Comparison of ENCODE assay signal across 9 mouse cellular contexts in genomic region chr19:44932051-44932450, GRCm38 (mm10). TPM values are rescaled to one million over a fixed set of nuclear protein-coding genes. Genes with fewer than 3 reads are reported as not detected.
DNase-seq lines count a peak whose midpoint lies in the region; ATAC-seq and TF ChIP-seq lines count a peak whose summit lies in the region.
"Had no signal": no experiment of that assay in that cellular context is flagged by ENCODE, and none has a peak within 500 bp of the region (broad histone marks: within the 10 kb centered on the region; RNA-seq: fewer than 3 reads in every experiment).

No protein-coding gene starts in this region.

- TF ChIP-seq CTCF in bone marrow macrophage, adult 2 months (IDR thresholded peaks at IDR 0.05; ENCODE audit: low read depth, low read length): no peak

- H3K4me3 ChIP-seq in heart, embryonic 14.5 days (ENCODE audit: control insufficient read depth in 1 of 2, insufficient read depth in 1 of 2, low read depth in 1 of 2, low read length in 2 of 2): peak overlapping the region; percentile 27 to 98; a peak in 3 of 4 replicates
- H3K4me3 ChIP-seq in bone marrow macrophage, adult 2 months (ENCODE audit: insufficient read depth, low read length): peak overlapping the region; percentile 13
- peak overlapping the region; percentile 96 for H3K4me3 ChIP-seq in hindbrain, embryonic 13.5 days
- peak overlapping the region; percentile 96 for H3K4me3 ChIP-seq in midbrain, embryonic 11.5 days (ENCODE audit: low read depth, low read length)

- H3K36me3 ChIP-seq in heart, embryonic 14.5 days (ENCODE audit: control insufficient read depth, insufficient read depth, low read length): peaks cover 36% of the 10 kb centered on the region
- H3K36me3 ChIP-seq in hindbrain, embryonic 13.5 days: peaks cover 22% of the 10 kb centered on the region
- peaks cover 5% of the 10 kb centered on the region; the same call in 1 of the 2 replicates for H3K36me3 ChIP-seq in midbrain, embryonic 11.5 days (ENCODE audit: control insufficient read depth, insufficient read depth, low read length)

- intact Hi-C loops in heart, postnatal 36 days (cut with DNase I): loop anchor here (5.0 kb wide), 2 partner anchors 75 to 865 kb away; partner anchors contain the start of genes Erlin1, Mrpl43 and Twnk

- peak overlapping the region; percentile 74 for H3K4me2 ChIP-seq in heart, embryonic 14.5 days (ENCODE audit: low read length)
- peak overlapping the region; percentile 65 for H3K4me2 ChIP-seq in hindbrain, embryonic 13.5 days
- peak overlapping the region; percentile 75 for H3K4me2 ChIP-seq in midbrain, embryonic 11.5 days

- no peak for DNase-seq in heart, postnatal 36 days
- no peak for DNase-seq in midbrain, embryonic 11.5 days (ENCODE audit: low spot score, missing footprints)
- no peak for DNase-seq in thymus, postnatal 4 days
- no peak for DNase-seq in thymus, postnatal 0 days (ENCODE audit: low spot score)
- DNase-seq in cerebellum, adult 8-10 months: no peak

- ATAC-seq in heart, embryonic 14.5 days (ENCODE audit: insufficient number of reproducible peaks, insufficient read depth, low FRiP score, low read depth): no peak
- ATAC-seq in hindbrain, embryonic 13.5 days (ENCODE audit: low FRiP score): no peak
- ATAC-seq in midbrain, embryonic 11.5 days (ENCODE audit: low FRiP score): no peak

- 33% methylated on average over 5 of the region's 5 CpGs for WGBS in heart, embryonic 14.5 days
- WGBS in hindbrain, embryonic 13.5 days: 69% methylated on average over 5 of the region's 5 CpGs
- 64% methylated on average over 5 of the region's 5 CpGs for WGBS in midbrain, embryonic 11.5 days

- no peak for TF ChIP-seq POLR2A in bone marrow macrophage, adult 2 months (IDR thresholded peaks at IDR 0.05; ENCODE audit: borderline replicate concordance, low read depth, low read length)

- H3K27ac ChIP-seq in heart, embryonic 14.5 days (replicated peaks in 1 of 2; ENCODE audit: control insufficient read depth in 1 of 2, insufficient read depth in 1 of 2, low read depth in 2 of 2, low read length in 2 of 2): no peak overlapping the region
- no peak overlapping the region for H3K27ac ChIP-seq in bone marrow macrophage, adult 2 months (ENCODE audit: insufficient read depth, low read depth, low read length)
- H3K27ac ChIP-seq in hindbrain, embryonic 13.5 days: no peak overlapping the region
- H3K27ac ChIP-seq in midbrain, embryonic 11.5 days (ENCODE audit: low read depth, low read length): no peak overlapping the region

- H3K9ac ChIP-seq in heart, embryonic 14.5 days (ENCODE audit: low read length): peak overlapping the region; percentile 88
- H3K9ac ChIP-seq in hindbrain, embryonic 13.5 days: peak overlapping the region; percentile 61; the same call in 1 of the 2 replicates
- no peak overlapping the region for H3K9ac ChIP-seq in midbrain, embryonic 11.5 days (ENCODE audit: low read length)

- no peaks in the 10 kb centered on the region for H3K27me3 ChIP-seq in heart, embryonic 14.5 days (ENCODE audit: control insufficient read depth, insufficient read depth, low read length)
- H3K27me3 ChIP-seq in hindbrain, embryonic 13.5 days: 0 out of 2 replicates have a peak, but pooled peaks cover 3% of the 10 kb centered on the region
- peaks cover 9% of the 10 kb centered on the region for H3K27me3 ChIP-seq in midbrain, embryonic 11.5 days (ENCODE audit: control insufficient read depth, insufficient read depth, low read length)
- H3K27me3 ChIP-seq: Patski had no signal

- H3K4me1 ChIP-seq in heart, embryonic 14.5 days (ENCODE audit: control insufficient read depth in 2 of 2, insufficient read depth in 2 of 2, low read length in 2 of 2): peaks cover 9 to 40% of the 10 kb centered on the region in 2 experiments
- peaks cover 9% of the 10 kb centered on the region for H3K4me1 ChIP-seq in bone marrow macrophage, adult 2 months (ENCODE audit: control insufficient read depth, insufficient read depth, low read length)
- H3K4me1 ChIP-seq in hindbrain, embryonic 13.5 days (replicated peaks): peaks cover 21% of the 10 kb centered on the region
- peaks cover 12% of the 10 kb centered on the region for H3K4me1 ChIP-seq in midbrain, embryonic 11.5 days (ENCODE audit: control insufficient read depth, insufficient read depth, low read length)

- no peaks in the 10 kb centered on the region for H3K9me3 ChIP-seq in heart, embryonic 14.5 days (ENCODE audit: control insufficient read depth, low read length)
- no peaks in the 10 kb centered on the region for H3K9me3 ChIP-seq in hindbrain, embryonic 13.5 days
- H3K9me3 ChIP-seq in midbrain, embryonic 11.5 days (ENCODE audit: control insufficient read depth, low read length): no peaks in the 10 kb centered on the region

RNA-seq across cellular contexts. Expression of gene Slf2, which starts 1.1 kb away (rescaled TPM):
- 46.4 and 47.0 TPM in 2 replicates for polyA plus RNA-seq in heart, embryonic 14.5 days (2014; fragmentation: Nextera tagmentation; extraction: Ambion mirVana)
- total RNA-seq in heart, postnatal 36 days (2021): 10 to 100 TPM; 21.4 to 23.3 TPM
- 20.5 and 20.6 TPM in 2 replicates for polyA plus RNA-seq in bone marrow macrophage, adult 2 months (2012; ENCODE audit: insufficient read depth, insufficient read length, missing spikeins)
- polyA plus RNA-seq in hindbrain, embryonic 13.5 days (2015; fragmentation: Nextera tagmentation; extraction: Ambion mirVana): 29.8 and 30.5 TPM in 2 replicates
- polyA plus RNA-seq in midbrain, embryonic 11.5 days (2014; fragmentation: Nextera tagmentation; extraction: Ambion mirVana): 38.7 and 44.3 TPM in 2 replicates
- 16.7 and 17.3 TPM in 2 replicates for polyA plus RNA-seq in thymus, postnatal 0 days (2015; fragmentation: Nextera tagmentation; extraction: Ambion mirVana)

RNA-seq across cellular contexts. Expression of gene Sema4g, which starts 56.9 kb away (rescaled TPM):
- polyA plus RNA-seq in heart, embryonic 14.5 days (2014; fragmentation: Nextera tagmentation; extraction: Ambion mirVana): 0.80 and 0.92 TPM in 2 replicates
- under 1 TPM; 0.14 to 0.30 TPM for total RNA-seq in heart, postnatal 36 days (2021)
- polyA plus RNA-seq in bone marrow macrophage, adult 2 months (2012; ENCODE audit: insufficient read depth, insufficient read length, missing spikeins): 0.25 TPM in 1 of 2 replicates, not detected in the other
- polyA plus RNA-seq in hindbrain, embryonic 13.5 days (2015; fragmentation: Nextera tagmentation; extraction: Ambion mirVana): 19.2 and 19.9 TPM in 2 replicates
- polyA plus RNA-seq in midbrain, embryonic 11.5 days (2014; fragmentation: Nextera tagmentation; extraction: Ambion mirVana): 4.4 and 4.7 TPM in 2 replicates
- polyA plus RNA-seq in thymus, postnatal 0 days (2015; fragmentation: Nextera tagmentation; extraction: Ambion mirVana): 0.62 and 1.2 TPM in 2 replicates

Comparison
In these comparisons a context has a peak if more than half of its experiments do, and no peak if none do; other contexts are left out.
1. H3K4me3 ChIP-seq: peak in every context shown above with its lines; median percentile 96 in hindbrain, embryonic 13.5 days; 96 in midbrain, embryonic 11.5 days; 62 in heart, embryonic 14.5 days; 13 in bone marrow macrophage, adult 2 months.